Mouse (Mus musculus) layer of hippocampus, adult 11-12 months (tissue): Measurements from ENCODE around the gene Lax1.

Experiments used
- DNase-seq: peaks from one replicate; pipeline ENCODE4 v3.0.0; 2022; ENCODE audit warnings: low spot score

Gene Lax1

GRCm38 (mm10) chr1:133689897-133690296 is at the start of gene Lax1:
Gene Lax1, minus strand, starts transcription at chr1:133690108.
- DNase-seq: no peak

GRCm38 (mm10) chr1:133736664-133737063 is 46.8 kb upstream of the Lax1 start:
- no peak for DNase-seq

- DNase-seq: peak; percentile 80
Observed at GRCm38 (mm10) chr1:133735995-133736652, 46.2 kb upstream of the Lax1 start.

GRCm38 (mm10) chr1:133732814-133733213 is 42.9 kb upstream of the Lax1 start:
- DNase-seq: no peak

GRCm38 (mm10) chr1:133728339-133728738 is 38.4 kb upstream of the Lax1 start:
- DNase-seq: no peak

GRCm38 (mm10) chr1:133720342-133720741 is 30.4 kb upstream of the Lax1 start:
- no peak for DNase-seq

GRCm38 (mm10) chr1:133718786-133719185 is 28.9 kb upstream of the Lax1 start:
- DNase-seq: no peak

- DNase-seq: no peak
Observed at GRCm38 (mm10) chr1:133718296-133718695, 28.4 kb upstream of the Lax1 start.

GRCm38 (mm10) chr1:133716464-133716863 is 26.6 kb upstream of the Lax1 start:
- DNase-seq: no peak

GRCm38 (mm10) chr1:133715191-133715590 is 25.3 kb upstream of the Lax1 start:
- no peak for DNase-seq

- DNase-seq: no peak
Observed at GRCm38 (mm10) chr1:133713009-133713370, 23.1 kb upstream of the Lax1 start.

- no peak for DNase-seq
Observed at GRCm38 (mm10) chr1:133712288-133713008, 22.5 kb upstream of the Lax1 start.

GRCm38 (mm10) chr1:133711376-133711775 is 21.5 kb upstream of the Lax1 start:
- no peak for DNase-seq

- no peak for DNase-seq
Observed at GRCm38 (mm10) chr1:133710895-133711294, 21.0 kb upstream of the Lax1 start.

- no peak for DNase-seq
Observed at GRCm38 (mm10) chr1:133709292-133709691, 19.4 kb upstream of the Lax1 start.

GRCm38 (mm10) chr1:133701824-133702223 is 11.9 kb upstream of the Lax1 start:
- DNase-seq: peak; percentile 24

- no peak for DNase-seq
Observed at GRCm38 (mm10) chr1:133697935-133698620, 8.2 kb upstream of the Lax1 start.

GRCm38 (mm10) chr1:133695901-133696300 is 6.0 kb upstream of the Lax1 start:
- no peak for DNase-seq

GRCm38 (mm10) chr1:133694876-133695275 is 5.0 kb upstream of the Lax1 start:
- DNase-seq: no peak

GRCm38 (mm10) chr1:133694301-133694700 is 4.4 kb upstream of the Lax1 start:
- DNase-seq: no peak

GRCm38 (mm10) chr1:133693536-133694114 is 3.7 kb upstream of the Lax1 start:
- DNase-seq: no peak

GRCm38 (mm10) chr1:133692195-133692594 is 2.3 kb upstream of the Lax1 start:
- no peak for DNase-seq

GRCm38 (mm10) chr1:133691046-133691445 is 1.1 kb upstream of the Lax1 start:
- no peak for DNase-seq
